In genomic region chr19:18639552-18639951, GRCm38 (mm10) we compare ENCODE assay signal across 11 mouse cellular contexts. TPM values are rescaled to one million over a fixed set of nuclear protein-coding genes. Genes with fewer than 3 reads are reported as not detected.
A peak's percentile ranks its signal among the peaks of the same experiment; 100 is the strongest.
DNase-seq lines count a peak whose midpoint lies in the region; ATAC-seq and TF ChIP-seq lines count a peak whose summit lies in the region.
"Had no signal": no experiment of that assay in that cellular context is flagged by ENCODE, and none has a peak within 500 bp of the region (broad histone marks: within the 10 kb centered on the region; RNA-seq: fewer than 3 reads in every experiment).

No protein-coding gene starts in this region.

- H3K36me3 ChIP-seq in E14TG2a.4 (ENCODE audit: insufficient read depth, low read length): no peaks in the 10 kb centered on the region

- no peak overlapping the region for H3K4me3 ChIP-seq in layer of hippocampus, adult 2 months
- no peak overlapping the region for H3K4me3 ChIP-seq in E14TG2a.4 (replicated peaks; ENCODE audit: low read length)
- H3K4me3 ChIP-seq: heart, embryonic 12.5 days had no signal

- TF ChIP-seq CTCF in layer of hippocampus, adult 2 months (conservative IDR thresholded peaks at IDR 0.05): peak; percentile 73
- TF ChIP-seq CTCF in E14TG2a.4 (conservative IDR thresholded peaks at IDR 0.05; ENCODE audit: low read length): peak; percentile 90

- 0 out of 2 replicates have a peak, but pooled peaks have one; percentile 62 for ATAC-seq in erythroblast, adult 5-6 weeks (replicated peaks; ENCODE audit: low FRiP score, poor library complexity, severe bottlenecking)
- ATAC-seq in megakaryocyte-erythroid progenitor cell, adult 5-6 weeks (replicated peaks; ENCODE audit: low FRiP score, low TSS enrichment, poor library complexity, severe bottlenecking): no peak
- ATAC-seq: forebrain, embryonic 14.5 days had no signal

- no peaks in the 10 kb centered on the region for H3K9me3 ChIP-seq in E14TG2a.4 (ENCODE audit: low read length)
- H3K9me3 ChIP-seq: heart, embryonic 12.5 days had no signal

- no peaks in the 10 kb centered on the region for H3K4me1 ChIP-seq in E14TG2a.4 (replicated peaks; ENCODE audit: low read depth, low read length)

- H3K27me3 ChIP-seq in E14TG2a.4 (ENCODE audit: insufficient read depth, low read length): no peaks in the 10 kb centered on the region
- H3K27me3 ChIP-seq: heart, embryonic 12.5 days had no signal

- H3K27ac ChIP-seq in layer of hippocampus, adult 2 months: no peak overlapping the region

- no peak for DNase-seq in layer of hippocampus, adult 2 months (ENCODE audit: low spot score in 2 of 2)
- DNase-seq in layer of hippocampus, adult 9-10 months (ENCODE audit: low spot score): no peak
- DNase-seq in CD4-positive helper T cell, adult 2 months (ENCODE audit: low read depth, low spot score): peak; percentile 35
- DNase-seq in gastrocnemius, postnatal 4 days (ENCODE audit: low spot score in 2 of 2): no peak
- DNase-seq: kidney, adult 18-20 months; lung, postnatal 4 days had no signal

RNA-seq across cellular contexts. Expression of gene Nmrk1, which starts 7.8 kb away (rescaled TPM):
- 10 to 100 TPM in 1 of 2 experiments, 1 to 10 TPM in 1; 8.6 to 10.3 TPM for total RNA-seq in layer of hippocampus, adult 2 months (2021)
- 0.63 and 1.7 TPM in 2 replicates for total RNA-seq in erythroblast, adult 5-6 weeks (2015; ENCODE audit: low replicate concordance)
- 1.1 and 1.8 TPM in 2 replicates for total RNA-seq in erythroblast, adult 5-6 weeks (2017; ENCODE audit: low replicate concordance)
- 7.0 and 9.5 TPM in 2 replicates for total RNA-seq in megakaryocyte-erythroid progenitor cell, adult 5-6 weeks (2014; fragmentation: Nextera tagmentation)
- total RNA-seq in megakaryocyte-erythroid progenitor cell, adult 5-6 weeks (2017): 8.3 and 11.0 TPM in 2 replicates
- 1 to 10 TPM; 5.6 to 5.9 TPM for total RNA-seq in gastrocnemius, postnatal 4 days (2021)

RNA-seq across cellular contexts. Expression of gene Ostf1, which starts 7.9 kb away (rescaled TPM):
- total RNA-seq in layer of hippocampus, adult 2 months (2021): 10 to 100 TPM; 28.1 to 28.9 TPM
- 49.9 and 65.9 TPM in 2 replicates for total RNA-seq in erythroblast, adult 5-6 weeks (2015; ENCODE audit: low replicate concordance)
- total RNA-seq in erythroblast, adult 5-6 weeks (2017; ENCODE audit: low replicate concordance): 59.0 and 70.4 TPM in 2 replicates
- total RNA-seq in megakaryocyte-erythroid progenitor cell, adult 5-6 weeks (2014; fragmentation: Nextera tagmentation): 38.8 and 45.6 TPM in 2 replicates
- 63.0 and 78.0 TPM in 2 replicates for total RNA-seq in megakaryocyte-erythroid progenitor cell, adult 5-6 weeks (2017)
- total RNA-seq in gastrocnemius, postnatal 4 days (2021): 10 to 100 TPM; 39.9 to 42.2 TPM

RNA-seq across cellular contexts. Expression of gene Carnmt1, which starts 31.0 kb away (rescaled TPM):
- total RNA-seq in layer of hippocampus, adult 2 months (2021): 10 to 100 TPM; 11.3 to 13.1 TPM
- total RNA-seq in erythroblast, adult 5-6 weeks (2015; ENCODE audit: low replicate concordance): 10.2 and 10.9 TPM in 2 replicates
- 9.3 and 11.7 TPM in 2 replicates for total RNA-seq in erythroblast, adult 5-6 weeks (2017; ENCODE audit: low replicate concordance)
- total RNA-seq in megakaryocyte-erythroid progenitor cell, adult 5-6 weeks (2014; fragmentation: Nextera tagmentation): 39.9 and 65.9 TPM in 2 replicates
- 57.4 and 65.4 TPM in 2 replicates for total RNA-seq in megakaryocyte-erythroid progenitor cell, adult 5-6 weeks (2017)
- 10 to 100 TPM; 27.7 to 28.0 TPM for total RNA-seq in gastrocnemius, postnatal 4 days (2021)
